Mouse (Mus musculus) layer of hippocampus, postnatal 25 days (tissue): ENCODE results near the gene Gm9507. TPM values are rescaled to one million over a fixed set of nuclear protein-coding genes. Genes with fewer than 3 reads are reported as not detected.
A peak's percentile ranks its signal among the peaks of the same experiment; 100 is the strongest.
"Not testable (repeated sequence)": the region's sequence is repeated elsewhere in the genome, so short reads cannot be mapped to it uniquely, and the experiment has no call there.

ENCODE experiments used
- DNase-seq, 2 experiments: peaks; one replicate each; pipeline ENCODE4 v3.0.0; 2022; ENCODE audit warnings: mixed read lengths in 2 of 2, low spot score in 1 of 2; ENCODE audit errors: extremely low spot score in 1 of 2
- total RNA-seq, 2 experiments: library from RNA; stranded (reverse); gene quantifications; 2 replicates each; pipeline ENCODE4 v1.2.3; 2021

The Gm9507 gene
- total RNA-seq, result not detected

DNA sequence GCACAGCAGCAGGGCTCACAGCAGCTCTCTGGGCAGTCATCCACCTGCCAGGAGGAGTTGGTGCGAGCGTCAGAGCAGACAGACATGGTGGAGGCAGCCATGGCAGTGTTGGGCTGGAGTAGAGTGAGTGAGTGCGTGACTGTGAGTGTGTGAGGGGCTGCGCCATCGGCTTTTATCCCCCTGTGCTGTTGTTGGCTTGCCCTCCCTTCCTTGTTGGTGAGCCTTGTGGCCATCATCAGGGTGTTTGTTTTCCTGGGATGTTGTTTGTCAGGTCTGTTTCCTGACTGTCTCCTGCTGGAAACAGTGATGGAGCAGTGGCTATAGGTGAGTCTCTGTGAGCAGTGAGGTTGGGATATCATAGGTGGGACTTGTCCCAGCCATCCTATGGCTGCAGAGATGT, at the start of gene Gm9507:
Gene Gm9507, minus strand, starts transcription at position 101 of the 400 bp plus-strand sequence.
- DNase-seq, result no peak

DNA sequence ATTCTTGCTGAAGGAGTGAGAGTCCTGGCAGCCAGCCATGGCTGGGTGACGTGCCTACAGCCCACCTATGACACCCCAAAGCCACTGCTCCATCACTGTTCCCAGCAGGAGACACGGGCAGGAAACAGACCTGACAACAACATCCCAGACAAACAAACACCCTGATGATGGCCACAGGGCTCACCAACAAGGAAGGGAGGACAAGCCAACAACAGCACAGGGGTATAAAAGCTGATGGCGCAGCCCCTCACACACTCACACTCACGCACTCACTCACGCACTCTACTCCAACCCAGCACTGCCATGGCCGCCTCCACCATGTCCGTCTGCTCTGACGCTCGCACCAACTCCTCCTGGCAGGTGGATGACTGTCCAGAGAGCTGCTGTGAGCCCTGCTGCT, 40.9 kb upstream of the Gm9507 start, which contains the start of gene Gm10318:
Gene Gm10318, plus strand, starts transcription at position 301 of the 400 bp plus-strand sequence.
- no peak for DNase-seq

DNA sequence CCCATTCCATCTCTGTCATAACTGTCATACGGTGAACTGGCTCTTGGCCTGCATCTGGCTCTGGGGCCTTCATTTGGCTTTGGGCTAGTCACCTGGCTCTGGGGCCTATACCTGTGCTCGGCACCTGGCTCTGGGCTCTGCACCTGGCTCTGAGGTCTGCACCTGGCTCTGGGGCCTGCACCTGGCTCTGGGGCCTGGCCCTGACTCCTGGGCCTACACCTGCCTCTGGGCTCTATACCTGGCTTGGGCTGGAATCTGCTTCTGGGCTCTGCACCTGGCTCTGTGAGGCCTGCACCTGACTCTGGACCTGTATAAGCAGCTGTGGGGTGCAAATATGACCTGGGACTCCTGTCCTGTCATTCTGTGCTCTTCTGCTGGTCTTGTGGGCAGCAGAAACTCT, 35.9 kb upstream of the Gm9507 start:
- DNase-seq, result no peak

DNA sequence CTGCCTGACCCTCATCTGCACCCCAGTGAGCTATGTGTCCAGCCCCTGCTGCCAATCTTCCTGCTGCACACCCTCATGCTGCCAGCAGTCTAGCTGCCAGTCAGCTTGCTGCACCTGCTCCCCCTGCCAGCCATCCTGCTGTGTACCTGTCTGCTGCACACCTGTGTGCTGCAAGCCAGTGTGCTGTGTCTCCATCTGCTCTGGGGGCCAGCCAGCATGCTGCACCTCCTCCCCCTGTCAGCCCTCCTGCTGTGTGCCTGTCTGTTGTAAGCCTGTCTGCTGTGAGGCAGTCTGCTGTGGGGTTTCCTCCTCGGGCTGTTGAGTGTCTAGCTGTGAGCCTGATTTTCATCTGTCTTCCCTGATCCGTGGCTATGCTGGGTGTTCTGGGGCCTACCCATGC, 35.3 kb upstream of the Gm9507 start:
- no peak for DNase-seq

DNA sequence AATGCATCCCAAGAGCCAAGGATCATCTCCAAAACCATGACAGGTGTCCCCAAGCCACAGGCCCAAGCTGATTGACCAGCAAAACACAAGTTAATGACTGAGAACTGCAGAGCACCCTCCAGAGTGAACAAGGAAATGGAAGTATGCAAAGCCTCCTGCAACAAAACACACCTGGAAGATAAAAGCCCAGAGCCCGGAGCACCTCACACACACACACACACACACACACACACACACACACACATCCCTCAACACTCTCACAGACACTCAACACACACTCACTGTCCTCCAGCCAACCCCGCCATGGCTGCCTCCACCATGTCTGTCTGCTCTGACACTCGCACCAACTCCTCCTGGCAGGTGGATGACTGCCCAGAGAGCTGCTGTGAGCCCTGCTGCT, 34.9 kb upstream of the Gm9507 start, which contains the start of gene Gm36176:
Gene Gm36176, plus strand, starts transcription at position 301 of the 400 bp plus-strand sequence.
- DNase-seq, result no peak

DNA sequence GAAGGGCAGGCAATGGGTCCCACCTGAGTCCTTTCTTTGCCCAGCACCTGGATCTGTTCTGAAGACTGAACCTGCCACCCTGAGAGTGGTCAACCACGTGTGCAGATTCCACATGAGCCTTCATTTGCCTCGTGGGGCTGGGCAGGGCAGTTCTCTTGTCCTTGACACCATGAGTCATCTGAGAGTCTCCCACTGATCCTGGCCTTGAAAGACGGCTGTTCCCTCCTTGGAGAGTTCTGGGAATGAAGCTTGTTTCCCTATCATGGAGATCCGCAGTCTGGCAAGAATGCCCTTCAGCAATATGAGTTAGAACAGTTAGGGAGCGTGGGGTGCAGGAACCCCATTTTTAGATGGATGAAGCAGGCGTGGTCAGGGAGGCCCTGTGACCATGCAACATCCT, 27.4 kb upstream of the Gm9507 start:
- DNase-seq, result no peak

DNA sequence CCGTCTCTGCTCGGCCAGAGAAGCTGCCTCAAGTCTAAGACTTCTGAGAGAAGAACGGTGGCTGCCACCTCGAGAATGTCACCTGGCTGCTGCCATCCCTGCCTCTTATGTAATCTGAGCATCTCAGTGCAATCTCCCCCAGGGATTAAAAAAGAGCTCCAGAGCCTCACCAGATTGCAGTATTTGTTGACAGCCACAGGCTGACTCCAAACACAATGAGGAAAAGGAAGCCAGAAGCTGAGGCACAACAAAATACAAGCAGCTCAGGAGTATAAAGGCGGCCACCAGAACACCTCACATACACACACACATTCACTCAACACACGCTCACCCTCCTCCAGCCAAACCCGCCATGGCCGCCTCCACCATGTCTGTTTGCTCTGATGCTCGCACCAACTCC, 24.0 kb upstream of the Gm9507 start, which contains the start of gene Krtap10-10:
Gene Krtap10-10, plus strand, starts transcription at position 301 of the 400 bp plus-strand sequence.
- no peak for DNase-seq

DNA sequence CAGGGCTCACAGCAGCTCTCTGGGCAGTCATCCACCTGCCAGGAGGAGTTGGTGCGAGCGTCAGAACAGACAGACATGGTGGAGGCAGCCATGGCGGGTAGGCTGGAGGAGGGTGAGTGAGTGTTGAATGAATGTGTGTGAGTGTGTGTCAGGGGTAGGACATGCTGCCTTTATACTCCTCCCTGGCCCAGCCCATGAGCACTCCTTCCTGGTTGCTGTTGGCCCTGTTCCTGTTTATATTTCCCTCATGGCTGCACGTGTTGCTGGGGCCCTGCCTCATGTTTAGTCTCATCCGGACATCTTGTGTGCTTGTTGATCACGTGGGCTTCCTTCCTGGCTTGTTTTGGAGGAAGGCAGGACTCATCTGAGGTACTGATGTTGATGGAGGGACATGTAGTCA, 15.3 kb upstream of the Gm9507 start, which contains the start of gene Krtap10-4:
Gene Krtap10-4, minus strand, starts transcription at position 145 of the 400 bp plus-strand sequence.
- no peak for DNase-seq

DNA sequence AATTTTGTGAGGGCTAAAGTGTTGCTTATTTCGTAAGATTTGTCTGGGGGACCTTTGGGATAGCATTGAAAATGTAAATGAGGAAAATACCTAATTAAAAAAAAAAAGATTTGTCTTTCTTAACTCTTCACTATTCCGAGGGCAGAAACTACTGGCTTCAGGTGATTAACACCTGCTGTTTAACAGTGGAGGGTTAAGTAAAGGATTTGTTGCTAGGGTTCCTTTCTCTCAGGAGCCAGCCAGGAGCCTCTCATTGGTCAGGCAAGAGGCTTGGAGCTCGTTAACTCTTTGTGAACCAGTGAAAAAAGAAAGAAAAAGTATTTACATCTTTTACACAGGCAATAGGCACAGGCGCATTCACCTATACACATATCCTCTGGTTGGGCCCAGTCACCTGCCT, 7.6 kb upstream of the Gm9507 start:
- no peak for DNase-seq

DNA sequence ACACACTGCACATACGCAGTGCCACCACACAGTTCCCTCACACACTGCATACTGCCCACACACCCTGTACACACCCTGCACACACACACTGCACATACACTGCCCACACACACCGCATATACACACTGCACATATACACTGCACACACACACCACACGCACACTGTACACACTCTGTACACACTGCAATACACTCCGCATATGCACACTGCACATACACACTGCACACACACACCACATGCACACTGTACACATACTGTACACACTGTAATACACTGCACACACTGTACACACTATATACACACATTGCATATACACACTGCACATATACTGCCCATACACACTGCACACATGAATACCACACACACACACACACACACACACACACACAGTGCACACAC, 6.9 kb upstream of the Gm9507 start:
- DNase-seq, result no peak

DNA sequence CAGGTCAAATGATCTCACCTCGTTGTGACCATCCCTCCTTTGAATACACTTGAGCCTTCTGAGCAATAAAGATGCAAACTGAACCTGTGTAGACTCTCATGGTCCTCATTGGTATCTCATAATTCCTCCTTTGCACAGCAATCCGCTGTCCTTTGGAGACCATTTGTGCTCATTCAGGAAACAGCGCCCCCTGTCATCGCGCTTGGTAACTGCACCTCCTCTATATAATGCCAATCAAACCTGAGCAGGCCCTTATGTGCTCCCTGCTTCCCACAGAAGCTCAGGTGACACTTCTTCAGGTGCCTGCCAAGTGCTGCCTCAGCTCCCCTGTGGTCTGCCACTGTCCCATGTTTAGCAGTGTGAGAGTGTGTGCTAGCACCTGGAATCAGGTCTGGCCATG, 3.9 kb upstream of the Gm9507 start:
- DNase-seq, result peak in 1 of 2 experiments; percentile 44

DNA sequence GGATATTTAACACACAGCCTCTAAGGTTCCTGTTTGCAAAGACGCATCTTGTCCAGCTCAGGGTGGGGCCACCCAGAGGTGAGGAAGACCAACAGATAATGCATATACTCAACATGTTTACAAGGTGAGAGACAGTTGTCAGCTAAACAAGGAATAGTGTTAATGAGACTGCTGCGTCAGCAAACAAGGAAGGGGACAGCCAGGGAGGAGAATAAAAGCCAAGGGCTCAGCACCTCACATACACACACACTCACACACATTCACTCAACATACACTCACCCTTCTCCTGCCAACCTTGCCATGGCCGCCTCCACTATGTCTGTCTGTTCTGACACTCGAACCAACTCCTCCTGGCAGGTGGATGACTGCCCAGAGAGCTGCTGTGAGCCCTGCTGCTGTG, 2.7 kb upstream of the Gm9507 start, which contains the start of gene Gm2696:
Gene Gm2696, plus strand, starts transcription at position 301 of the 400 bp plus-strand sequence.
- DNase-seq, result no peak

DNA sequence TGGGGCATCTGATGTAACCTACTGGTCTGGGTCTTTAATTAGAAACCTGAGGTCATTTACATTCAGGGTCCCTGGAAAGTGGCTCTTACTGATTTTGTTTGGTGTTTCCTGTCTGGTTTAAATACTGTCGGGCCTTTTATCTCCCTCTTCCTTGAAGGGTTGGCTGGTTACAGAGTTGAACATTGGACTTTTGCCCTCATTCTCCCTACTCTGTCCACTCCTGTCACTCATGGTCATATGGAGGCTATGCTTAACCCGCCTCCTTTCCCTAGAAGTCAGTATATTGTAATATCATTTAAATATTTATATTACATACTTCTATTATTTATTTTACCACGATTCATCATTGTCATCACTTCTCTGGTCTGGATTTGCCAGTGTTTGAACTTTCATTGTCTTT, 7.5 kb downstream of the Gm9507 start:
- DNase-seq, result no peak

DNA sequence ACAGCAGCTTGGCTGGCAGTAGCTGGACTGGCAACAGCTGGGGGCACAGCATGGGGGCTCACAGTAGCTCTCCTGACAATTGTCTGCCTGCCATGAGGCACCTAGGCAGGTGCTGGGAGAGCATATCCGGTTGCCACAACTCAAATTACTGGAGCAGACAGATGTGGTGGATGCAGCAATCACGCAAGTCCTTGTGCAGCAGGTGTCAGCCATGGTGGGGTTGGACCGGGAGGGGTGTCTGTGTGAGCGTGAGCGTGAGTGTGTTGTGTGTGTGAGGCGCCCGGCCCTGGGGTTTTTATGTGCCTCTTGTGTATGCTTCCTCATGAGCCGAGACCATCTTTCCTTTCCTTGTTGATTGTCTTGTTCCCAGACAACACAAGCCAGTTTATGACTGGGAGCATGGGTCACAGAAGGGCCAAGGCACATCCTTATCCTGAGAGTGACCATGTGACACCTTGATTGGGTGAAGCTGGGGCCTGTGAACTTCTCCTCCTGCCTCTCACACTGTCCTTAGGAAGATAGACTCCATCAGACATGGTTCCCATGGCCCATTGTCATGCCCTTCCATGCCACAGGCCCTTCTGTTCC, 12.6 kb downstream of the Gm9507 start, which contains the start of gene Gm19668:
Gene Gm19668, minus strand, starts transcription at position 213 of the 588 bp plus-strand sequence.
- no peak for DNase-seq

DNA sequence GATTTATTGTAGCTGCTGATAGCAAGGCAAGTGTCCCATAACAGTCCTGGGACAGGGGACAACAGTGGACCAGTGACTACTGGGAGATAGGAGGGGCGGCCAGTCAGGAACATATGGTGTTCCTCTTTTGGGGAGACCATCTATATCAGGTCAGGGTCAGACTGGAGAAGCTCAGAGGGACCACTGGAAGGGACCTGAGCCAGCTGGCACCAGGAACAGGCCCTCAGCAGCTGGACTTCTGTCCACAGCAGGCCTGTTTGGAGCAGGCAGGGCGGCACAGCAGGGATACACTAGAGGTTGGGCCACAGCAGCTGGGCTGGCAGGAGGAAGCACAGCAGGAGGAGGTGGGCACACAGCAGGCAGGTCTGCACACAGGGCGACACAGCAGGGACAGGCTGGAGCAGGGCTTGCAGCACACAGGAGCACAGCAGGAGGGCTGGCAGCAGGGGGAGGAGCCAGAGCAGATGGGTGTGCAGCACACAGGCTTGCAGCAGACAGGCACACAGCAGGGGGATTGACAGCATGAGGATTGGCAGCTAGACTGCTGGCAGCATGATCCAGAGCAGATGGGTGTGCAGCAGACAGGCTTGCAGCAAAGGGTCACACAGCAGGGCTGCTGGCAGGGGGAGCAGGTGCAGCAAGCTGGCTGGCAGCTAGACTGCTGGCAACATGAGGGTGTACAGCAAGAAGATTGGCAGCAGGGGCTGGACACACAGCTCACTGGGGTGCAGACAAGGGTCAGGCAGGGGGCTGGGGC, 13.3 kb downstream of the Gm9507 start:
- DNase-seq, result not testable (repeated sequence)

DNA sequence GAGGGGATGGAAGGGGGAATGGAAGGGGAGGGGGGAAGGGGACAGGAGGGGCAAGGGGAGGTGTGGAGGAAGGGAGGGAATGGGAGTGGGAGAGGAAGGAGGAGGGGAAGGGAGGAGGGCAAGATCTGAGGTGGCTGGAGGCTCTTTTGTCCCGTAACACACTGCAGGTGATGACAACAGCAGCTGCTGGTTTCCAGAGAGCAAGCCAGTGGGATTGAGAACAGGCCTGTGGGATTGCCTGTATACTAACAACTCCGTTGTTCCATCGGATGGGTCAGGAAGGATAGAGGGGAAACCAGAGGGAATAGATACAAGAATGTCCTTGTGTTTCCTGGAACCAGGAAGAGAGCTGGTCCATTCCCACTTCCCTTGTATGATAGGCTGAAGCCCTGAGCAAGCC, 14.0 kb downstream of the Gm9507 start:
- DNase-seq, result no peak

DNA sequence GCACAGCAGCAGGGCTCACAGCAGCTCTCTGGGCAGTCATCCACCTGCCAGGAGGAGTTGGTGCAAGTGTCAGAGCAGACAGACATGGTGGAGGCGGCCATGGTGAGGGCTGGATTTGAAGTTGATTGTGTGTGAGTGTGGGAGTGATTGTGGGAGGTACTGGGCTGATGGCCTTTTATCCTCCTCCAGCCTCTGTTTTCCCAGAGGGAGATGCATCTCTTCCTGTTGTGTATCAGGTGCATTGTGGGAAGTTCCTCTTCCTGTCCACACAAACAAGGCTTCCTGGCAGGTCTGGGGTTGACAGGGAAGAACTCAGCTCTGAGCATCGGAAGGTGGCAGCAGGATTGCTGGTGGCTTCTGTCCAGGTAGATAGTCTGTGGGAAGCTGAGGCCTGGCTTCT, 16.7 kb downstream of the Gm9507 start, which contains the start of gene Gm9639:
Gene Gm9639, minus strand, starts transcription at position 101 of the 400 bp plus-strand sequence.
- DNase-seq, result no peak

DNA sequence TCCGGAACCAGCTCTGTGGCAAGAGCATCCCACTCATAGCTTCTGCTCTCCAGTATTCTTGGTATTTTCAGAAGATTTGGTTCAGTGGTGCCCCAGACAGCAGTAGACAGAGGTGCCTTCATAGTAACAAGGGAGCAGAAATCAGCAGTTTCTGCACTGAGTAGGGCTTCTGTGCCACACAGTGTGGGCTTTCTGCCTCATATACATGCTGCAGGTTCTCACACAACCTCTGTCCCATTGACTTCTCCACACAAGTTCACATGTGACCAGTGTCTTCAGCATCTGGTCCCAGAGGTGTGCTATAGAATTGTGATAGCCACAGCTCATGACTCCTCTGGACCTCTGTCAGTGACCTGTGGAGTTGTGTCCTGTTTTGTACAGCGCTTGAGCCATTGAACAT, 23.0 kb downstream of the Gm9507 start:
- DNase-seq, result no peak

DNA sequence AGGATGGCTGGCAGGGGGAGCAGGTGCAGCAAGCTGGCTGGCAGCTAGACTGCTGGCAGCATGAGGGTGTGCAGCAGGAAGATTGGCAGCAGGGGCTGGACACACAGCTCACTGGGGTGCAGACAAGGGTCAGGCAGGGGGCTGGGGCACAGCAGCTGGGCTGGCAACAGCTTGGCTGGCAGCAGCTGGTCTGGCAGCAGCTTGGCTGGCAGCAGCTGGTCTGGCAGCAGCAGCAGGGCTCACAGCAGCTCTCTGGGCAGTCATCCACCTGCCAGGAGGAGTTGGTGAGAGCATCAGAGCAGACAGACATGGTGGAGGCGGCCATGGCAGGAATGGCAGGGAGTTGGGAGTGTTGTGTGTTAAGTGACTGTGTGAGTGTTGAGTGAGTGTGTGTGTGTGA, 23.8 kb downstream of the Gm9507 start, which contains the start of gene Gm7137:
Gene Gm7137, minus strand, starts transcription at position 325 of the 400 bp plus-strand sequence.
- not testable (repeated sequence) for DNase-seq

DNA sequence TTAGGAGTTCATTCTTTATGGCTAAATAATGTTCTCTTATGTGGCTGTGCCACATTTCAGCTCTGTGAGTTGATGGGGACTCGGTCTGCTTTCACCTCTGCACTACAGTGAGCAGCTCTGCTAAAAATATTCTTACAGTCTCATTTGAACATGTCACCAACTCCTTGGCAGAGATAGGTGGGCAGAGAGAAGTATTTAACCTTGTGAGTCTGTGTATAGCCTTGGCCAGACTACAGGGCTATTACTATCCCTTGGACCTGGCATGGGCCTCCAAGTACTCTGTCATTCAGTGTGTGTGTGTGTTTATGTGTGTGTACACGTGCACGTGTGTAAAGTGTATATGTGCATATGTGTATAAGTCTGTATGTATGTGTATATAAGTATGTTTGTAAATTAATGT, 28.2 kb downstream of the Gm9507 start:
- DNase-seq, result not testable (repeated sequence)

DNA sequence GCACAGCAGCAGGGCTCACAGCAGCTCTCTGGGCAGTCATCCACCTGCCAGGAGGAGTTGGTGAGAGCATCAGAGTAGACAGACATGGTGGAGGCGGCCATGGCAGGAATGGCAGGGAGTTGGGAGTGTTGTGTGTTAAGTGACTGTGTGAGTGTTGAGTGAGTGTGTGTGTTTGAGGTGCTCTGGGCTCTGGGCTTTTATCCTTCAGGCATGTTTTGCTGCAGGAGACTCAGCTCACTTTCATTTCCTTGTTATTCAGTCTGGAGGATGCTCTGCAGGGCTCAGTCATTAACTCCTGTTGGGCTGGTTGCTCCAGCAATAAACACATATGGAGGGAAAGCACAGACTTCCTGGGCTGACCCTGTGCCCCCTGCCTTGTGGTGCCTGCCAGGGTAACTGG, 29.2 kb downstream of the Gm9507 start, which contains the start of gene Gm3250:
Gene Gm3250, minus strand, starts transcription at position 101 of the 400 bp plus-strand sequence.
- not testable (repeated sequence) for DNase-seq
